Mouse (Mus musculus): ENCODE measurements at regions not wholly inside any gene's neighbourhood (a gene's known extent, or its start where the extent isn't known, plus 50 kb on each side); places are given as distances from the start of the nearest gene placed in this dataset.

DNA sequence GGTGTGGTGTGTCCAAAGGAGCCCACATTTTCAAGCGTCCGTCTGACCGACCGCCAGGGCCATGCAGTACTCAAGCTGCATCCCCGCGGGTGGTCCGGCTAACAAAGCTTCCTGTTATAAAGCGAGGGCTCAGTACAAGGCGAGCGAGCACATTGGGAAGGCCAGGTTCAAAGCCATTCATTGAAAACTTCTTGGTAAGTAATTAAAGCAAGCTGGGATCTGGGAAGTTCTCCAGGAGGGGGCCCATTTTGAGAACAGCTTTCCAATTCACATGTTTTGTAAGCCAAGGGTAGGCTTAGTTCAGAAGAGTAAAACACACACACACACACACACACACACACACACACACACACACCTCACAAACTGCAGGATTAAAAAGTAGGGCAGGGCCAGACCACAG, 57.3 kb upstream of the Prep start:
- H3K4me1 ChIP-seq = peaks cover 9% of the 10 kb centered on the region; the same call in 1 of the 2 replicates
- no peak overlapping the region for H3K9ac ChIP-seq
- no peaks in the 10 kb centered on the region for H3K36me3 ChIP-seq
- no peak overlapping the region for H3K4me2 ChIP-seq
- 0 out of 2 replicates have a peak, but pooled peaks have one; percentile 69 for ATAC-seq (ENCODE audit: insufficient number of reproducible peaks, insufficient read depth, low FRiP score, low TSS enrichment, low read depth)
- H3K27me3 ChIP-seq = no peaks in the 10 kb centered on the region
- no peak overlapping the region for H3K4me3 ChIP-seq
- WGBS = 23% methylated on average over 10 of the region's 10 CpGs
- no peak overlapping the region for H3K27ac ChIP-seq
- no peaks in the 10 kb centered on the region for H3K9me3 ChIP-seq

DNA sequence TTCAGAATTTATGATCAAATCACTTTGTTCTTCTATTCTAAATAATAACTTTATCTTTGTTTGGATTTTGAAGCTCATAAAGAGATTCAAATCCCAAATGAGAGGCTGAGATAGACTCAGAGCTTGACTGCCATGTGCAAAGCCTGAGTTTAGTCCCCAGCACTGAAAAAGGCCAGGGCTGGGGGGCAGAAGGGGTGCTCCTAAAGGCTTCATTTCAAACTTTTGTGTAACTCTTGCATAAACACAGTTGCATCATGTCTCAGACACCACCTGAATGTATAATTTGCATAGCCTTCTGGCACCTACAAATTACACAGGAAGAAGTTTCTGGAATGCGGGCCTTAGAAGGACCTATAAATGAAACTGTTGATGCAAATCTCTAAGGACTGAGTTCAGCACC, 57.8 kb upstream of the Prep start:
- Histone ChIP-seq H3K4me1 (peaks cover 9% of the 10 kb centered on the region; the same call in 1 of the 2 replicates), H3K27ac (no peak overlapping the region), H3K36me3 (no peaks in the 10 kb centered on the region), H3K4me3 (no peak overlapping the region), H3K4me2 (no peak overlapping the region), H3K27me3 (no peaks in the 10 kb centered on the region), H3K9me3 (no peaks in the 10 kb centered on the region), H3K9ac (no peak overlapping the region)
- ATAC-seq (ENCODE audit: insufficient number of reproducible peaks, insufficient read depth, low FRiP score, low TSS enrichment, low read depth) = no peak
- WGBS = 76% methylated on average over 1 of the region's 1 CpGs

DNA sequence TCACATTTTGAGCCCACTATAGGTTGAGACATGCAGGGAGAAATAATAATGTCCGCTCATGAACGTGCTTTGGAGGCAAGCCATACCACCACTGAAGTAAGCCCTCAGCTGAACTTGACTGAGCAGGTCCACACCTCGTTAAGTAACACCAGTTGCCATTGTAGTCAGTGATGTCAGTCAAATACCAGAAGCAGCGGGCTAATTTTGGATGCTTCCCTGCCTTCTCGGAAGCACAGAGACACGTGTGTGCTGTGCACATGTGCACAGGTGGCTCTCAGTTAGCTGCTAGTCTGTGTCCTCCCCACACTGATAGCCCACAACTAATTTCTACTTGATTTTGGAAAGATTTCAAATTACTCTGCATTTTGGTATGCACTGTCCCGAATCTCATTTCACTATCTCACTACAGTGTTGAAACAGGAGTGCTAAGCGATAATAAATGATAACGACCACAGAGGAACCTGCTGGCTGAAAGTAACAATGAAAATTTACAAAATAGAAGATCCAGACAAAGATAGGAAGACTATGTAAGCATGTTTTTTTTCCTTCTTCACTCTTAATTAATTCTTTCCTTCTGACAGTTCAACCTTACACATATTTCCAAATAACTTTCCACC, 62.9 kb upstream of the Prep start:
- H3K9ac ChIP-seq = no peak overlapping the region
- H3K27me3 ChIP-seq = peaks cover 3% of the 10 kb centered on the region
- H3K4me3 ChIP-seq = no peak overlapping the region
- H3K4me2 ChIP-seq = no peak overlapping the region
- no peak overlapping the region for H3K27ac ChIP-seq
- H3K4me1 ChIP-seq = peaks cover 13% of the 10 kb centered on the region
- H3K9me3 ChIP-seq = no peaks in the 10 kb centered on the region
- no peak for ATAC-seq (ENCODE audit: insufficient number of reproducible peaks, insufficient read depth, low FRiP score, low TSS enrichment, low read depth)
- no peaks in the 10 kb centered on the region for H3K36me3 ChIP-seq
- 72% methylated on average over 9 of the region's 9 CpGs for WGBS

DNA sequence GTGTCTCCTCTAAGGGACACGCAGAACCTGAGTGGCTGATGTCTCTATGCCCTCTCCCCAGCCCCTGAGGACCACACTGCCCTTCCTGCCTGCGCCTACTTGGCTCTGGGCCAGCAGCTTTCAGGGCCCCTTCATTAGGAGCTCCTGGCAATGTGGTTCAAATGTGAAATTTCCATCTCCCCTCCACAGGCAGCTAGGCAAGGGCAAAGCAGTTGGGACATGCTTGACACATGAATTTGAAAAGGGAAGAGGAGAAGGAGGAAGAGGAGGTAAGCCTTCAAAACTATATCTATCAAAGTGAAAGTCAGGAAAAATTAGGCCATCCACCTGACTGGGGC, 63.7 kb upstream of the Prep start:
- Histone ChIP-seq H3K36me3 (no peaks in the 10 kb centered on the region), H3K4me2 (peak overlapping the region; percentile 32; the same call in 1 of the 2 replicates), H3K4me1 (peaks cover 13% of the 10 kb centered on the region), H3K9me3 (no peaks in the 10 kb centered on the region), H3K27ac (no peak overlapping the region), H3K27me3 (peaks cover 3% of the 10 kb centered on the region), H3K4me3 (no peak overlapping the region), H3K9ac (no peak overlapping the region)
- WGBS = 45% methylated on average over 2 of the region's 2 CpGs
- ATAC-seq (ENCODE audit: insufficient number of reproducible peaks, insufficient read depth, low FRiP score, low TSS enrichment, low read depth) = no peak

DNA sequence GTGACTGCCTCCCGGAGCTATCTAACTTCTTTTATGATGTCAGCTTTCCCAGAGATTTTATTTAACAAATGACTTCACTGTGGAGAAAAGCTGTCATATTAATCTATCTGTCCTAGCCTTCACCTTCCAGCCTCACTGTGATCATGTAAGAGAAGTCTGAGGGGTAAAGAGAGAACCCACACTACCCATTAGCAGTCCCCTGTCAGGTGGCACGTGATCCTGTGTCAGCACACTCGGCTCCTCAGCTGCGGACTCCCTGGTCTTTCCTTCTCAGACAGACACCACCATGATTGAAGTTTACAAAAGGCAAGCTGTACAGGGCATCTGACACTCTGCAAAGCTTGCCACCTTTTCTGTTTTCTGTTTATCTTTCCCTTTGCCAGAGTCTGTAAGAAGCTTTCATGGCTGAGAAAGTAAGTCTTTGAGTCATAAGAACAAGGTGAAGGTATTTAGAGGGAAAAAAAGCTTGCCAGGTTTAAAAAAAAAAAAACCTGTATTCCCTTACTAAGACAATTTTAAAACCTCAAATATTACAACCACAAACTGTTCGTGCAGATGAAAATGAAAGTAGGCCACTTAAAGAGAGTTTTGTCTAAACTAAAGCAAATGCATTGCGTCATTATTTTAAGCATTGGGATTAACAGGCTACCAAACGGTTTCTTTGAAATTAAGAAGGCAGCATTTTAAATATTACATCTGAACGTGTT, 64.2 kb upstream of the Prep start:
- Histone ChIP-seq H3K9ac (no peak overlapping the region), H3K36me3 (no peaks in the 10 kb centered on the region), H3K4me2 (peak overlapping the region; percentile 32; the same call in 1 of the 2 replicates), H3K27ac (no peak overlapping the region), H3K4me1 (peaks cover 13% of the 10 kb centered on the region), H3K9me3 (no peaks in the 10 kb centered on the region), H3K27me3 (peaks cover 3% of the 10 kb centered on the region), H3K4me3 (no peak overlapping the region)
- 52% methylated on average over 8 of the region's 8 CpGs for WGBS
- no peak for ATAC-seq (ENCODE audit: insufficient number of reproducible peaks, insufficient read depth, low FRiP score, low TSS enrichment, low read depth)

DNA sequence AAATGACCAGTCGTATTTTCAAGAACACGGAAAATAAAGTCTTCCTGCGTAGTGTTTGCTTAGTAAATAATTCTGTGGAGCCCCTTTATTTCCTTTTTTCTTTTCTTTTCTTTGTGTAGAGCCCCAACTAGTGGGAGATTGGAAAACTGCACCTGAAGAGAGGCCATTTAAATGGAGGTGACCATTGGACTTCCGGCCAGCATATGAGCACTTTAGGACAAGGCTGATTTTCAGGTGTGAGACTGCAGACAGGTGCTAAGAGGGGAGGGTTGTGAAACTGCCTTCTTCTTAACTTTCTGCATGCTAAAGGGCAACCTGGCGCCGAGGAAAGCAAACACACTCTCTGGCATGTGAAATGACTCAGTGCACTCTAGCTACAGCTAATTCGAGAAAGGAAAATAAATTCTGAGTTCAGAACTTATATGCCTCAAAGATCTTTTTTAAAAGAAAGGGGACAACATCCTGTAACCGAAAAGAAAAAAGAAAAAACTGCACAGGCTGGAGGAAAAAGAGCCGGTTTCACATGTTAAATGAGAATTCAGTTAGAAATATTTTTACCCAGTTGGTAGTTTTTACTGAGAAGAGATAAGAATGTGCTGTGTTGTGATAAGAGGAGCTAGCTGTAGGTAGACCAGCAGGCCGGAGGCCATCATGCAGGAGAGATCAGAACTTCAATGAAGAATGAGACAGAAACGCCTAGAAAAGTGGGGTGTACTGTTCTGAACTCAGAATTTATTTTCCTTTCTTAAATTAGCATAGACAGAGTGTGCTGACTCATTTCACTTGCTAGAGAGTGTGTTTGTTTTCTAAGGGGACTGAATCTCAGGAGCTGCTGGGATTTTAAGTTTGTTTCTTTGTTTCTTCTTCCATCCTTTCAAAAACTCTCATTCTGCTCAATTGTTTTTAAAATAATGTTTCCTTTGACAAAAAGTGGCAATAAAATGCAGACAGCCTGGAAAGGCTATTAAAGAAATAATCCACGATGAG, 65.8 kb upstream of the Prep start:
- Histone ChIP-seq H3K4me3 (peak overlapping the region; percentile 40), H3K4me2 (peak overlapping the region; percentile 60), H3K27ac (no peak overlapping the region), H3K9me3 (no peaks in the 10 kb centered on the region), H3K9ac (peak overlapping the region; percentile 69; the same call in 1 of the 2 replicates), H3K27me3 (peaks cover 3% of the 10 kb centered on the region), H3K4me1 (peaks cover 19% of the 10 kb centered on the region), H3K36me3 (no peaks in the 10 kb centered on the region)
- ATAC-seq (ENCODE audit: insufficient number of reproducible peaks, insufficient read depth, low FRiP score, low TSS enrichment, low read depth) = no peak
- WGBS = 49% methylated on average over 12 of the region's 12 CpGs

DNA sequence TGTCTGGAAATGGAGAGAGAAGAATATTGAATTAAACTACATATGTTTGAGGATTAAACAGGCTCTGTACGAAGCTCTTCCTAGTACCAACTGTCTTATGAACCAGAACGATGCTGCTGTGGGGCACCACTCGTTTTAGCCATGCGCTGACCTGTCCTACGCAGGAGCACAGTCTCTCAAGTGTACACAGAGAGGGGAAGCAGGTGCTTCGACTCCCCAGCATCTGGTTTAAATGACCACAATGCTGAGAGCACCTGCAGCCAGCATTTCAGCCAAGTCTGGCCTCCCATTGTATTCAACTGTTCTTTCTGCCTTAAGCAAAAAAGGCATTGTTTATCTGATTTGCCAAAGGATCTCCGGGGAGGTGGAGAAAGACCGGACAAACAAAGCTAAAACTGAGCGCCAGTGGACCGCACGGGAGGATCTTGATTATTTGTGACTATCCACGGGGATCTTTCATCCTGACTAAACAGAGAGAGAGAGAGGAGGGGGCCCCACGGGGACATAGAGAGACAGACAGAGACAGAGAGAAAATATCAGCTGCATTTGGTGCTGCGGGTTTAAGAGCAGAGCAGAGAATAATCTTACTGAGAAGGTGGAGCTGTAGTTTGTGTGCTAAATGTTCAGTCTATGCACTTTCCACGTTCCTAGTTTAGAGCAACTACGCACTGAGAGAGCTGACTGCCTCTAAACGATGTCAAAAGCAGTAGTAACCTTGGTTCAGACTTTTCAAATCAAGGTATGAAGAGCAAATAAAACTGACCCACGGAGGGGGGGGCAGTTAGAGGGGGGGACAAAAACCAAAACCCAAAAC, 66.8 kb upstream of the Prep start:
- peak overlapping the region; percentile 40 for H3K4me3 ChIP-seq
- no peaks in the 10 kb centered on the region for H3K36me3 ChIP-seq
- peak overlapping the region; percentile 69 for H3K9ac ChIP-seq
- peaks cover 5% of the 10 kb centered on the region for H3K27me3 ChIP-seq
- peak overlapping the region; percentile 60 for H3K4me2 ChIP-seq
- H3K9me3 ChIP-seq = no peaks in the 10 kb centered on the region
- H3K4me1 ChIP-seq = peaks cover 19% of the 10 kb centered on the region
- no peak; the same call in 1 of the 2 replicates for ATAC-seq (ENCODE audit: insufficient number of reproducible peaks, insufficient read depth, low FRiP score, low TSS enrichment, low read depth)
- H3K27ac ChIP-seq = no peak overlapping the region
- WGBS = 19% methylated on average over 18 of the region's 18 CpGs

DNA sequence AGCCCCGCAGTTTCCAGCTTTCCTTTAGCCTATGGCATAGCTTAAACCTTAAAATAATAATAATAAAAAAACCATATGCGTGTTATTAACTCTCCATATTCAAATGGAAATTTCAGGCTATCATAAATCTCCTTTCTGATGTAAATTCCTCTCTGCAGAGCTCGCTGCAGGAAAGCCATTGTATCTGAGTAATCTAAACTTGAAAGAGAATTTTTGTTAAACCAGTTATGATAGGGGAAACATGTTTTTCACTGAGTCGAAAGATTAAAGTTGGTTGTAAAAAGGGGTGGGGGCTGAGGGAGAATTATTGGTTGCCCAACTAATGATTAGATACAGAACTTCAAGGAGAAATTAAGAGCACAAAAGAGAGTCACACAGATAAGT, 69.1 kb upstream of the Prep start:
- no peaks in the 10 kb centered on the region for H3K9me3 ChIP-seq
- no peak for ATAC-seq (ENCODE audit: insufficient number of reproducible peaks, insufficient read depth, low FRiP score, low TSS enrichment, low read depth)
- H3K4me2 ChIP-seq = peak overlapping the region; percentile 54
- H3K4me3 ChIP-seq = peak overlapping the region; percentile 24
- H3K4me1 ChIP-seq = peaks cover 28% of the 10 kb centered on the region
- H3K27me3 ChIP-seq = peaks cover 14% of the 10 kb centered on the region
- 0 out of 2 replicates have a peak overlapping the region, but pooled peaks have one; percentile 57 for H3K27ac ChIP-seq
- no peaks in the 10 kb centered on the region for H3K36me3 ChIP-seq
- WGBS = 8% methylated on average over 4 of the region's 4 CpGs
- 0 out of 2 replicates have a peak overlapping the region, but pooled peaks have one; percentile 55 for H3K9ac ChIP-seq

DNA sequence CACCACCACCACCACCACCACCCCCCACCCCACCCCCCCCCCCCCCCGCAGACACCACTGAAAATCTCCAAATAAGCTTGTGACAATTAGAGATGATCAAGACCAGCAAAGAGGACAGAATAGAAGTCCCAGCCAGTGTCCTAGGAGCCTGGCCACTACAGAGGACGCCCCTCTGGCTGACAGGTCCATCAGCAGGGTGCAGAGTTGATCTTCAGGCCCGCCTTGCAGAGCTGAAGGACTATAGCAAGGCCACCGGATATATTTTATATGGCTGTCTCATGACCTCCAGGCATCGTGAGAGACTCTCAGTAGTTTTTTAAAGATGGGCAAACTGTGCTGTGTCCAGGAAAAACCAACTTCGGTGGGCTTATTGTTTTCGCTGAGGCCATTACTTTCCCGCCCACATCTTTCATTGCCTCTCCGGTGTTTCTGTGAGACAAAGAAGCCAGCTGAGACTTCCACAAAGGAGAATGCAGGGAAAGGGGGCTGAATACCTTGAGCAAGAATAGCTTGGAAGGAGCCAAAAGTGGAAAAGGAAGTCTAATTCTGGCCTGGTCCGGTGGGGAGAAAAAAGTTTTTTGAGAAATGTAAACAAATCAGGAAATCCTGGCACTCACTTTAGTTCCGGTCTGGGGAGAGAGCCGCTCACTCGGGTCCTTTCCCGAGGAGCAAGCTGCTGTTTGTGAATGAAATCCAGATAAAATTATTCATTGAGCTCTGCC, 69.7 kb upstream of the Prep start:
- Histone ChIP-seq H3K4me3 (peak overlapping the region; percentile 24), H3K27me3 (peaks cover 14% of the 10 kb centered on the region), H3K9ac (peak overlapping the region; percentile 55; the same call in 1 of the 2 replicates), H3K4me2 (peak overlapping the region; percentile 54), H3K36me3 (no peaks in the 10 kb centered on the region), H3K9me3 (no peaks in the 10 kb centered on the region), H3K27ac (peak overlapping the region; percentile 57), H3K4me1 (peaks cover 28% of the 10 kb centered on the region)
- 14% methylated on average over 14 of the region's 14 CpGs for WGBS
- no peak for ATAC-seq (ENCODE audit: insufficient number of reproducible peaks, insufficient read depth, low FRiP score, low TSS enrichment, low read depth)

DNA sequence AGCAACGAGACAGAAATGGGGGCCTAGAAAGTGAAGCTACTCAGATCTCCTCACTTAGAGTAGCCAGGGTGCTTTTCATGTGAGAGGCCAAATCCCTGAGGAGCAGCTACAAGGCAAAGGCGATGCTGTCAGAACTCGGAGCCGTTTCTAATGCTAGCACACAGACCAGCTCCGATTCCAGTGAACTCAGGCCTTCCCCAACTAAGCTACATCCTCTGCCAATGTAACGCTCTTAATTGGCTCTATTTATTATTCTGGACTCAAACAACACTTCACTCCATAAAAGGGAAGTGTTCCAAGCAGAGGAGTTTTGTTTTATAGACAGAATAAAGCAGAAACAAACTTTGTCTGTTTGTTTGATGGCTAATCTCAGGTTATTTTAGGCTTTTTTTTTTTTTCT, 71.2 kb upstream of the Prep start:
- Histone ChIP-seq H3K9ac (no peak overlapping the region), H3K4me2 (no peak overlapping the region), H3K9me3 (no peaks in the 10 kb centered on the region), H3K4me1 (peaks cover 28% of the 10 kb centered on the region), H3K27ac (no peak overlapping the region), H3K4me3 (no peak overlapping the region), H3K36me3 (no peaks in the 10 kb centered on the region), H3K27me3 (peaks cover 10% of the 10 kb centered on the region; the same call in 1 of the 2 replicates)
- 54% methylated on average over 6 of the region's 6 CpGs for WGBS
- ATAC-seq (ENCODE audit: insufficient number of reproducible peaks, insufficient read depth, low FRiP score, low TSS enrichment, low read depth) = no peak
